Mouse (Mus musculus) liver, embryonic 18 days (tissue): ENCODE data around the gene Nup88. TPM values are rescaled to one million over a fixed set of nuclear protein-coding genes. Genes with fewer than 3 reads are reported as not detected.

ENCODE experiments used
- polyA plus RNA-seq: library from polyadenylated mRNA; depleted of rRNA; stranded (reverse); fragments of >200 nt; gene quantifications from 2 replicates; pipeline ENCODE4 v1.2.3, GENCODE M21; 2012; rRNA removed

The Nup88 gene
- polyA plus RNA-seq = 30.5 and 34.6 TPM in 2 replicates

DNA sequence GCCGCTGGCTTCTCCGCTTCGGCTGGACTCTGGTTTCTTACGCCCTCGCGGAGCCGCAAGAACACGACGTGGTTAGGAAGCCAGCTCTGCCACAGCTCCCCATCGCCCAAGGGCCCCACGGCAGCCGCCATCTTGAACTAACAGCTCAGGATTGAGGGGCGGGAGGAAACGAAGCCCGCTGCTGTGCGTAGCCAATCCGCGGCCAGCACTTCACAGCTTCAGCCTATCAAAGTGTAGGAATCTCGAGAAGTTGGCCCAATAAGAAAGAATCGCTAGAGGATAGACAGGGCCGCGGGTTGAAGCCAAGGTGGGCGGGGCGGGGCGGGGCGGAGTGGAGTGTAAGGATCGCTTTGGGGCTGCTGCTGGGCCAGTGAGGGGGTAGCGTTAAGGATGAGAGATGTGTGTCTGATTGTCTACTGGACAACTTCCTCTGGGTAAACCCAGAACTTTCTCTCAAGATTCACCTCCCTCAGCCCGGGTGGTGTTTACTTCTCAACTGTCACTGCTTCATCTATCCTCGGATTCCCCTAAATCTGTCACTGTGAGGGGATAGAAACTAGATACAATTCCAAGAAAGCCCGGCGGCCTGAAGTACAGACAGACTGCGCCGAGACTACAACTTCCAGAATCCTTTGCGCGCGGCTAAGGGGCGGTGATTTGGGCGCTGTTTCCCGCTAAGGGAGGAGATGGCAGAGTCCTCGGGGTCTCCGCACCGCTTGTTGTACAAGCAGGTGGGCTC, at the start of gene Nup88, which contains the start of gene Rpain:
TSS of gene Nup88 (minus strand) at position 153 of the 739 bp plus-strand sequence.
TSS of gene Rpain (plus strand) at position 393 of the 739 bp plus-strand sequence.

DNA sequence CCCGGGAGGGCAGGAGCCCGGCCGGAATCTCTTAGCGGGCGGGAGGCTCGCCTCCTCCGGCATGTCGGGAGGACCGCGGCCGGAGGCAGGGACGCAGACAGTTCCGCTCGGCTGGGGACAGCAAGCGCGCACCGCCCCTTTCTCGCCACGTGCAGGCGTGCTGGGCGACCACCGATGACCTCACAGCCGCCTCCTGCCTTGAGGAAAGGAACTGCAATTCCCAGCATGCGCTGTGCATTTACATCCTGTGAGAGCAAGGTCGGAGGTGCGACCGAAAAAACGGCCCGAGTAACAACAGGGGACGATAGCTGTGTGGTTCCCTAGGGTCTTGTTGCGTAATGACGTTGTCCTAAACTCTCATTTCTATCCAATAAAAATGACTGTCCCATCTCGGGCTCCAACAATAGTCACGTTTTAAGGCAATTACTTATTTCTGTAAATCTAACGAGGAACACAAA, 34.6 kb upstream of the Nup88 start, which contains the start of gene Dhx33:
TSS of gene Dhx33 (minus strand) at position 122 of the 458 bp plus-strand sequence.

DNA sequence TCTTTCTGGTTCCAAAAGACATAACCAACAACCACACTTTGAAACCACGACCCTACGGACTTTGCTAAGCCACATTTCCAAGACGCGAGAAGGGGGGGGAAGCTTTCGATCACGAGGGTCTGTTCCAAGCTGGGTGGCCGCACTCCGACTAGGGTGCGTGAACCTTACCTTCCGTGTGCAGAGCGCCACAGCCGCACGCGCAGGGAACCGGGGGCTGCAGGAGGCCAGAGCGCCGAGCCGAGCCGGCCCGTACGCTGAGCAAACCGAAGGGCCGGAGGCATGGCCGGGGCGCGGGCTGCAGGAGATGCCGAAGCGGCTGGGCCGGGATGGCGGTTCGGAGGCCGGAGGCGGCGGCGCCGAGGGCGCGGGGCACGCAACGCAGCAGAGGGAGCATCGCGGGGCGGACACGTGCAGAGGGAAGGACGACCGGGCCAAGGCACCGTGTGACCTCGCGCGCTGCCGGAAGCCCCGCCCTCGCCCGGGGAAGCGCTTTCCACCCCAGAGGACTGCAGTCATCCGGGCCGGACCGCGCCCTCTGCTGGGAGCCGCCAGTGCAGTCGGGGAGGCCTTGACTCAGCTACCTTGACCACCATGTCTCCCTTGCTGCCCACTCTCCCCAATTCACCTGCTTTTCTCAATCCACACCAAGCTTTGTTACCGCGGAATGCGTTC, 12.9 kb upstream of the Nup88 start, which contains the start of gene C1qbp:
TSS of gene C1qbp (minus strand) at position 470 of the 672 bp plus-strand sequence.

Other genes with a start within 250 kb of the Nup88 start
- 1.1 TPM in 2 replicates for gene Zfp3, start 205.8 kb downstream of the Nup88 start, polyA plus RNA-seq
- gene Scimp, start 157.4 kb downstream of the Nup88 start, polyA plus RNA-seq = 0.84 and 1.1 TPM in 2 replicates
- gene Rabep1, start 125.2 kb downstream of the Nup88 start, polyA plus RNA-seq = 5.5 TPM in 2 replicates
- gene Rpain, start 240 bp upstream of the Nup88 start, polyA plus RNA-seq = 33.6 and 37.2 TPM in 2 replicates
- gene C1qbp, start 13.1 kb upstream of the Nup88 start, polyA plus RNA-seq = 78.4 and 85.4 TPM in 2 replicates
- gene Dhx33, start 34.5 kb upstream of the Nup88 start, polyA plus RNA-seq = 6.2 TPM in 2 replicates
- 11.4 and 12.2 TPM in 2 replicates for gene Mis12, start 49.6 kb upstream of the Nup88 start, polyA plus RNA-seq
- gene Derl2, start 49.9 kb upstream of the Nup88 start, polyA plus RNA-seq = 29.3 and 29.4 TPM in 2 replicates
- gene 6330403K07Rik, start 63.5 kb upstream of the Nup88 start, polyA plus RNA-seq = 0.60 and 0.93 TPM in 2 replicates
- 0.16 and 0.19 TPM in 2 replicates for gene Nlrp1a, start 174.7 kb upstream of the Nup88 start, polyA plus RNA-seq